Mouse (Mus musculus): Measurements from ENCODE around the gene Serf1. TPM values are rescaled to one million over a fixed set of nuclear protein-coding genes. Genes with fewer than 3 reads are reported as not detected.
A peak's percentile ranks its signal among the peaks of the same experiment; 100 is the strongest.
"Not testable (repeated sequence)": the region's sequence is repeated elsewhere in the genome, so short reads cannot be mapped to it uniquely, and the experiment has no call there.

Gene Serf1
- total RNA-seq (2014; fragmentation: Nextera tagmentation) (57.7 and 60.1 TPM in 2 replicates), total RNA-seq (2017) (52.3 and 53.4 TPM in 2 replicates)

DNA sequence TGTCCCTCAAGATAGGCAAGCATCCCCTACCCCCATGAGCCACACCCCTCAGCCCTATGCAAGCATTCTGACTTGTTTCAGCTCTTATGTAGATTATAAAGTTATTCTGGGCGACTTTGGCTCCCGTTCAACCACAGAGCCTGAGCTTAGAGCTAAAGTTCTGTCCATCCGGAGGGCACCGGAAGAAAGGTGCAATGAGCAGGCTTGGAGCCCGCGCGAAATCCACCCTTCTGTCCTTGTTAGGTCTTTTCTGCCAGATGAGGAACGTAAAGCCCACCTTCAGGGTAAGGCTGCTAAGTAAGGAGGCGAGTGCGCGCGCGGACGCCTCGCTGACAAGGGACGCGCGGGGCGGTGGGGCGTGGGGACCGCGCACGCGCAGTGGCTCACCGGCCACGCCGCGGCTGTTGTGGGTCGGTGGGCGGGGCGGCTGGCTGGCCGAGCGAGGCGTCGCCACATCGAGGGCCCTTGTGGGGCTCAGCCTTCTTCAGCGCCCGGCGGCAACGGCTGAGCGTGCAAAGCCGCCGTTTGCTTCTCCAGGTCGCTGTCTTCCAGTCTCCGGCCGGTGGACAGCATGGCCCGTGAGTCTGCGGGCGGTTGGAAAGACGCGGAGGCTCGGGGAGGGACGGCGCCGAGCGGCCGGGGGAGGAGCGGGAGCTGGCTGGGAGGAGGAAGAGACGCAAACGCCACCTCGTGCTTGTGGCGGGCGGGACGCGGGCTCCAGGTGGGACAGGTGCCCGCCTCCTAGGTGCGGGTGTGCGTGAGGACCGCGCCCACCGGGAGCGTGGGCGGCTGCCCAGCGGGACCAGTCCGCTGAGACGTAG is at the start of gene Serf1:
Gene Serf1 (plus strand): TSS at position 361 of the 821 bp plus-strand sequence.
- ATAC-seq (replicated peaks; ENCODE audit: poor library complexity, severe bottlenecking): peak; percentile 55

DNA sequence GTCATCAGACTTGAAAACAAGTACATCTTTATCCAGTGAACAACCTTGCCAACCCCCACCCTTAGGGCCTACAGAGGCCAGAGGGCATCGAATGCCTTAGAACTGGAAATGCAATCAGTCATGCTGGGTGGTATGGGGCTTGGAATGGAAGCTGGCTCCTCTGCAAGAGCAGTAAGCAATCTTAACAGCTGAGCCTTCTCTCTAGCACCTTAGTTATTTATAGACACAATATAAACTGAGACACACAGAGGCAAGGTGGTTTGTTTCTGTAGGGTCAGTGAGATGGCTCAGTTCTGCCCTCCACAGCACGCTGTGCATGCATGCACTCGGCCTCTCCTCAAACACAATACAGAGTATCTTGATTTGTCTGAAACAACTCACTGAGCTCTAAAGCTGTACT is 43.9 kb upstream of the Serf1 start:
- no peak for ATAC-seq (replicated peaks; ENCODE audit: poor library complexity, severe bottlenecking)

- no peak for ATAC-seq (replicated peaks; ENCODE audit: poor library complexity, severe bottlenecking)
Observed at GRCm38 (mm10) chr13:100067821-100068220, 40.0 kb upstream of the Serf1 start.

GRCm38 (mm10) chr13:100071473-100071872 is 36.3 kb upstream of the Serf1 start:
- no peak for ATAC-seq (replicated peaks; ENCODE audit: poor library complexity, severe bottlenecking)

GRCm38 (mm10) chr13:100098808-100099207 is 9.0 kb upstream of the Serf1 start:
- peak; percentile 56 for ATAC-seq (replicated peaks; ENCODE audit: poor library complexity, severe bottlenecking)

DNA sequence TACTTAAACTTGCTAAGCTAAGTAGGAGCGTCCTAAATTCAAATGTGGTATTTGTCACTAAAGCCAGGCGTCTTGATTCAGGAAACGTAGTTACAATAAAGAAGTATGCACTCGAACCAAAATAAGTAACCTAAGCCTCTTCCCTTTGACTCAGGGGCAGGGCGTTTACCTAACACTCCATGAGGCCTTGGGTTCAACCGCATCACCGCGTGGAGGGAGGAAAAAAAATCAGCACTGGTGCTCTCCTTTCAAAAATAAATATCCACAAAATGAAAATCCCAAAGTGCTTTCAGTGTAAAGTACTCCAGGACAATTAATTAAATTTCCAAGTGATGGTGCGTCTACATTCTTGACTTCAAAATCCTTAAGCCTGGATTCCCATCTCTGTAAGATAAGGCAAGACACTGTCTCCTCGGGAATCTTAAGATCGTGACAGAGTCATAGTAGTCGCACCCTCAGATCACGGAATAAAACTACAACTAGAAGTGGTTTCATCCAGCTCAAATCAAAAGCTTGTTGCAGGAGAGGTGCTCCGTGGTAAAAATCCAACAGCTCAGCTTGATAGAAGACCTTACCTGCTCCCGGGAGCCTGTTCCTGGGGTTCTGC is 4.7 kb upstream of the Serf1 start:
- no peak for ATAC-seq (replicated peaks; ENCODE audit: poor library complexity, severe bottlenecking)

DNA sequence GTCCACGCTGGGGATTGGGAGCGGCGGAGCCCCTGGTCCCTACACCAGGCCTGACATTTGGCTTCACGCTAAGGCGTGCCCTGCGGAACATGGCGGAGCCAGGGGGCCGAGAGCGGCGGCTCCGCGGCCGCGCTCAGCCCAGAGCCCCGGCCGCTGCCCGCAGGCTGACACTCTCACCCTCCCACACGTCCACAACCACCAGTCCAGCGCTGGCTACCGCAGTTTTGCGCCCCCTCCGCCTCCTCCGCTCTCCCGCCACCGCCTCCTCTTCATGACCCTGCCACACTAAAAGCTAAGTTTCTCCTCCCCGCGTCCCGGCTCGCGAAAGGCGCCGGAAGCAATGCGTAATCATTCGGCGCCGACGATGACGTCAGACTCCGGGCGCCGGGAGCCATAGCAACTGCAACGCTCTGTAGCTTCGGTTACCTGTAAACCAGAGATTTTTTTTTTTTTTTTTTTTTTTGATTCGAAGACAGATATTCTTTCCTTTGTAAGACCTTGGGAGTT is 4.0 kb upstream of the Serf1 start, which contains the start of gene Bdp1:
Gene Bdp1 (minus strand): TSS at position 323 of the 507 bp plus-strand sequence.
- peak; percentile 85 for ATAC-seq (replicated peaks; ENCODE audit: poor library complexity, severe bottlenecking)

GRCm38 (mm10) chr13:100112218-100112972 is 4.6 kb downstream of the Serf1 start:
- ATAC-seq (replicated peaks; ENCODE audit: poor library complexity, severe bottlenecking): peak; percentile 35; the same call in 1 of the 2 replicates

GRCm38 (mm10) chr13:100123970-100124369 is 16.2 kb downstream of the Serf1 start:
- ATAC-seq (replicated peaks; ENCODE audit: poor library complexity, severe bottlenecking): no peak

GRCm38 (mm10) chr13:100124423-100125257 is 16.8 kb downstream of the Serf1 start, which contains the start of gene Smn1:
Gene Smn1, plus strand, starts transcription at chr13:100124852.
- peak; percentile 100 for ATAC-seq (replicated peaks; ENCODE audit: poor library complexity, severe bottlenecking)

GRCm38 (mm10) chr13:100125258-100125643 is 17.4 kb downstream of the Serf1 start:
- no peak for ATAC-seq (replicated peaks; ENCODE audit: poor library complexity, severe bottlenecking)

- ATAC-seq (replicated peaks; ENCODE audit: poor library complexity, severe bottlenecking): peak; percentile 93
Observed at GRCm38 (mm10) chr13:100141646-100142314, 34.0 kb downstream of the Serf1 start.

- peak; percentile 98 for ATAC-seq (replicated peaks; ENCODE audit: poor library complexity, severe bottlenecking)
Observed at GRCm38 (mm10) chr13:100152659-100153058, 44.8 kb downstream of the Serf1 start.

DNA sequence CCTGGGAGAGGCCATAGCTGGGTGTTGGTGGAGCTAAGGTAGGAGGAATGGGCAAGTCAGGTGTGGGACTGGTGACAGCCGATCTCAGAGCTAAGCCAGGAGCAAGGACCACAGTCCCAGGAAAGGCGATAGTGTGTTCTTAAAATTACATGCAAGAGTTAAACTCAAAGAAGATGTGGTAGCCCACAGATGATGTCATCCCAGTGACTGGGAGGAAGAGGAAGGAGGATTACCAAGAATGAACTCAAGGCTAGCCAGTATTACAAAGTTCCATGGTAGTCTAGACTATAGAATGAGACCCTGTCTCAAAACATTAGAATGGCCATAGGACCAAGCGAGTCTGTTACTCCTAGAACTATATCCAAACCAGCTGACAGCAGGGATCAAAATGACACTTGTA is 48.8 kb downstream of the Serf1 start:
- peak; percentile 25 for ATAC-seq (replicated peaks; ENCODE audit: poor library complexity, severe bottlenecking)

DNA sequence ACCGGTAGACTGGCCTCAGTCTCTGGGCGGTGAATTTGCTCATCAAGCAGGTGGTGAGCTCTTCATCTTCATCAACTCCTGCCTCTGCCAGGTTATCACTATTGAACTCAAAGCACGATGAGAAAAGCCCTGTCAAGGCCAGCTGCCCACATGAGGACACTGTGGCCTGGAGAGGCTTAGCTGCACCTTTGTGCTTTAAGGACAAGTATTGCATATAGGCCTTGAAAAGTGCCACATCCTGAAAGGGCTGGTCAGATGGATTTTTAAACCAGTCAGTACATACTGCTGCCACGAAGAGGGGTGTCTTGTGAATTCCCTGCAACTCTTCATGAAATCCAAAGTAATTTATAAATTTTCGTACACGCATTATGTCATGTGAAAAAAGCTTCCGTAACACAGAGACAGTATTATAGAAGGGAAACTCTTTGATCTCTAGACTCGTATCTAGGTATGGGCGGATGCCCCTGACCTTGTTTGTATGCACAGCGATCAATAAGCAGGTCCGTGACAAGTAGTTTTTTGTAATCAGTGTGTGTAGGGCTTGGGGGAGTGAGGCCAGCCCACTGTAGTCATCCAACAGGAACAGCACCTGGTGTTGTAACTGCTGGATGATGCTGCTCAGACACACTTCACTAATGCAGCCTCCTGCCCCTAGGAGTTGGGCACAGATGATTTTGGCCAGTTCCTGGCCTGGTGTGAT is 53.5 kb downstream of the Serf1 start:
- ATAC-seq (replicated peaks; ENCODE audit: poor library complexity, severe bottlenecking): not testable (repeated sequence)

- not testable (repeated sequence) for ATAC-seq (replicated peaks; ENCODE audit: poor library complexity, severe bottlenecking)
Observed at GRCm38 (mm10) chr13:100162467-100162866, 54.7 kb downstream of the Serf1 start.

Measured in granulocyte monocyte progenitor cell, adult 5-6 weeks (primary cell).